Comparison of ENCODE assay signal across 24 mouse cellular contexts in the genomic region with DNA sequence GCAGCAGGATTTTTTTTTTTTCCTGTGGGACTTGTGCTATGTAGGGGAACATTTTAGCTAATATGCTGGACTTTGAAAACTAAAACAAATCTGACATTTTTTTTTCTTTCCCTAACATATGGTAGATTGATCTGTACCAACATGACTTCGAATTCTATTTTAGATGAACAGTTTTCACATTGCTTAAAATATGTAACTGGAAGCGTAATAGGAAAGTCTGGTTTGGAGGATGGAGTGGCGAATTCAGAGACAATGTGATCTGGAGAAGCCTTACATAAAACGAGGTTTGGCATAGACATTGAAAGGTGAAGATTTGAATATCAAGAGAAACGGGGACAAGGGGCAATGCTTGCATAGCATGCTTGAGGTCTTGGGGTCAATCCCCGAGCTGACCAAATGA.
DNase-seq lines count a peak whose midpoint lies in the region; ATAC-seq lines count a peak whose summit lies in the region.
"Had no signal": no experiment of that assay in that cellular context is flagged by ENCODE, and none has a peak within 500 bp of the region (broad histone marks: within the 10 kb centered on the region; RNA-seq: fewer than 3 reads in every experiment).

No protein-coding gene starts in this region.

- H3K4me3 ChIP-seq in forebrain, embryonic 15.5 days: no peak overlapping the region
- H3K4me3 ChIP-seq in forebrain, embryonic 13.5 days: no peak overlapping the region
- H3K4me3 ChIP-seq: embryonic facial prominence, embryonic 15.5 days; heart, embryonic 13.5 days; hindbrain, embryonic 15.5 days; intestine, embryonic 15.5 days; limb, embryonic 10.5 days; neural tube, embryonic 15.5 days had no signal

- no peaks in the 10 kb centered on the region for H3K27me3 ChIP-seq in forebrain, embryonic 15.5 days
- H3K27me3 ChIP-seq in forebrain, embryonic 13.5 days: no peaks in the 10 kb centered on the region
- H3K27me3 ChIP-seq: embryonic facial prominence, embryonic 15.5 days; heart, embryonic 13.5 days; hindbrain, embryonic 15.5 days; intestine, embryonic 15.5 days; neural tube, embryonic 15.5 days had no signal

- no peaks in the 10 kb centered on the region for H3K9me3 ChIP-seq in forebrain, embryonic 15.5 days
- no peaks in the 10 kb centered on the region for H3K9me3 ChIP-seq in forebrain, embryonic 13.5 days (replicated peaks)
- H3K9me3 ChIP-seq: embryonic facial prominence, embryonic 15.5 days; heart, embryonic 13.5 days; hindbrain, embryonic 15.5 days; intestine, embryonic 15.5 days; limb, embryonic 10.5 days; neural tube, embryonic 15.5 days had no signal

- ATAC-seq in forebrain, embryonic 15.5 days (replicated peaks): no peak
- ATAC-seq in forebrain, embryonic 13.5 days: no peak
- ATAC-seq: CD4-positive, CD25-positive, alpha-beta regulatory T cell, adult 4 months; intestine, embryonic 15.5 days; liver, postnatal 0 days; Patski had no signal

- H3K27ac ChIP-seq in forebrain, embryonic 15.5 days (replicated peaks): 0 out of 2 replicates have a peak overlapping the region, but pooled peaks have one; percentile 54
- no peak overlapping the region for H3K27ac ChIP-seq in forebrain, embryonic 13.5 days
- H3K27ac ChIP-seq: embryonic facial prominence, embryonic 15.5 days; heart, embryonic 13.5 days; hindbrain, embryonic 15.5 days; intestine, embryonic 15.5 days; limb, embryonic 10.5 days; neural tube, embryonic 15.5 days had no signal

- peaks cover 15% of the 10 kb centered on the region for H3K4me1 ChIP-seq in forebrain, embryonic 15.5 days
- H3K4me1 ChIP-seq in forebrain, embryonic 13.5 days: peaks cover 16% of the 10 kb centered on the region
- H3K4me1 ChIP-seq: embryonic facial prominence, embryonic 15.5 days; heart, embryonic 13.5 days; intestine, embryonic 15.5 days had no signal

- no peak overlapping the region for H3K4me2 ChIP-seq in forebrain, embryonic 15.5 days (replicated peaks)
- no peak overlapping the region for H3K4me2 ChIP-seq in forebrain, embryonic 13.5 days
- H3K4me2 ChIP-seq: embryonic facial prominence, embryonic 15.5 days; heart, embryonic 13.5 days; hindbrain, embryonic 15.5 days; intestine, embryonic 15.5 days; neural tube, embryonic 15.5 days had no signal

- intact Hi-C loops in left cerebral cortex, postnatal 4 days (cut with DNase I): no loop called here

- H3K9ac ChIP-seq in forebrain, embryonic 15.5 days (replicated peaks): no peak overlapping the region
- no peak overlapping the region for H3K9ac ChIP-seq in forebrain, embryonic 13.5 days
- H3K9ac ChIP-seq: embryonic facial prominence, embryonic 15.5 days; heart, embryonic 13.5 days; hindbrain, embryonic 15.5 days; intestine, embryonic 15.5 days; liver, postnatal 0 days; neural tube, embryonic 15.5 days had no signal

- H3K36me3 ChIP-seq in forebrain, embryonic 15.5 days: no peaks in the 10 kb centered on the region
- no peaks in the 10 kb centered on the region for H3K36me3 ChIP-seq in forebrain, embryonic 13.5 days (ENCODE audit: poor library complexity, severe bottlenecking)
- H3K36me3 ChIP-seq: embryonic facial prominence, embryonic 15.5 days; heart, embryonic 13.5 days; hindbrain, embryonic 15.5 days; intestine, embryonic 15.5 days; limb, embryonic 10.5 days; neural tube, embryonic 15.5 days had no signal

- DNase-seq in left cerebral cortex, adult 11 months (ENCODE audit: low spot score): peak; percentile 24
- DNase-seq in left cerebral cortex, postnatal 4 days: no peak
- DNase-seq in layer of hippocampus, postnatal 14 days (ENCODE audit: low spot score in 2 of 2): peak; percentile 11 to 40
- DNase-seq in telencephalon, adult 2 months (ENCODE audit: low read depth, low spot score): peak; percentile 83
- no peak for DNase-seq in embryo, embryonic 10.5 days (ENCODE audit: low spot score)
- DNase-seq: adrenal gland, adult 8-10 months; cerebellum, postnatal 10 days; gastrocnemius, postnatal 10 days; heart, adult 11 months; heart, postnatal 36 days; kidney, postnatal 36 days; liver, postnatal 0 days; lung, postnatal 10 days; midbrain, embryonic 14.5 days had no signal

- WGBS in forebrain, embryonic 15.5 days: 44% methylated on average over 6 of the region's 6 CpGs
- WGBS in forebrain, embryonic 13.5 days: 43% methylated on average over 6 of the region's 6 CpGs

Comparison
In these comparisons a context has a peak if more than half of its experiments do, and no peak if none do; other contexts are left out.
1. DNase-seq: peak in left cerebral cortex, adult 11 months (single experiment), layer of hippocampus, postnatal 14 days (2 of 2) and telencephalon, adult 2 months (single experiment); none in left cerebral cortex, postnatal 4 days (single experiment) and embryo, embryonic 10.5 days (single experiment).